Mouse (Mus musculus): ENCODE data around the gene Apol6. TPM values are rescaled to one million over a fixed set of nuclear protein-coding genes. Genes with fewer than 3 reads are reported as not detected.
A peak's percentile ranks its signal among the peaks of the same experiment; 100 is the strongest.
"Not testable (repeated sequence)": the region's sequence is repeated elsewhere in the genome, so short reads cannot be mapped to it uniquely, and the experiment has no call there.

The Apol6 gene
- total RNA-seq, 4 experiments from 2014 or later = 0.22 to 0.60 (median 0.38) TPM; not detected in 1

GRCm38 (mm10) chr15:77029331-77029991 is 15.1 kb upstream of the Apol6 start:
- no peak for DNase-seq (ENCODE audit: low spot score in 2 of 2)

- no peak for DNase-seq (ENCODE audit: low spot score in 2 of 2)
These were observed 13.3 kb upstream of the Apol6 start for GRCm38 (mm10) chr15:77031271-77031670.

DNA sequence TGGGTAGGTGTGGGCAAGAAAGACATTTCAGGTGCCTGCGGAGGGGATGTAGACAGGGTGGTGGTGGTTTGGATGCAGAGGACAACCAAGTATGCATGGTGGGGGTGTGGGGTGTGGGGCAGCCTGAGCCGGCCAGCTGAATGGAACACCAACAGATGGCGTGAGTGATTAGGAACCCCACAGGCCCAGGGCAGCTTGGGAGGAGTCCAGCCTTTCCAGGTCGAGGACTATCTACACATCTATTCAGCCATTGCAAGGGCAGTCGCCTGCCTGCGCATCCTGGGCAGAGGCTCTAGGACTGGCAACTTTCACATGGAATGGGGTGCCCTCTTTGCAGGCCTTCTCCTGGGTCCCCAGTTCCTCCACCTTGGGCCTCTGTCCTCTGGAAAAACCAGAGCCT is 10.0 kb upstream of the Apol6 start:
- DNase-seq (ENCODE audit: low spot score in 2 of 2) = no peak

DNA sequence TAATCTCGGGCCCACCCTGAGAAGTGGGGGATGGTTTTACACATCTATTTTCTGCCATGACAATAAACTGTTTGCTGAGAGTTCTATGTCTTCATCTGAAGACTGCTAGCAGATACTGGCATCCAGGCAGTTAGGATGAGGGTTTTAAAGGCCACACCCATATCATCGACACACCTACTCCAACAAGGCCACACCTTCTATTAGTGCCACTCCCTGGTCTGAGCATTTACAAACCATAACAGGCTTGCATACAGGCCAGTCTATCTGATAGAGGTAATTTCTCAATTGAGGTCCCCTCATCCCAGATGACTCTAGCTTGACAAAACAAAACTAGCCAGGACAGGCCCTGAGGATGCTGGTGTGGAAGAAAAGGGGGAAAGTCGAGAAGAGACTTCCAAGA is 8.9 kb upstream of the Apol6 start:
- DNase-seq (ENCODE audit: low spot score in 2 of 2) = no peak

DNA sequence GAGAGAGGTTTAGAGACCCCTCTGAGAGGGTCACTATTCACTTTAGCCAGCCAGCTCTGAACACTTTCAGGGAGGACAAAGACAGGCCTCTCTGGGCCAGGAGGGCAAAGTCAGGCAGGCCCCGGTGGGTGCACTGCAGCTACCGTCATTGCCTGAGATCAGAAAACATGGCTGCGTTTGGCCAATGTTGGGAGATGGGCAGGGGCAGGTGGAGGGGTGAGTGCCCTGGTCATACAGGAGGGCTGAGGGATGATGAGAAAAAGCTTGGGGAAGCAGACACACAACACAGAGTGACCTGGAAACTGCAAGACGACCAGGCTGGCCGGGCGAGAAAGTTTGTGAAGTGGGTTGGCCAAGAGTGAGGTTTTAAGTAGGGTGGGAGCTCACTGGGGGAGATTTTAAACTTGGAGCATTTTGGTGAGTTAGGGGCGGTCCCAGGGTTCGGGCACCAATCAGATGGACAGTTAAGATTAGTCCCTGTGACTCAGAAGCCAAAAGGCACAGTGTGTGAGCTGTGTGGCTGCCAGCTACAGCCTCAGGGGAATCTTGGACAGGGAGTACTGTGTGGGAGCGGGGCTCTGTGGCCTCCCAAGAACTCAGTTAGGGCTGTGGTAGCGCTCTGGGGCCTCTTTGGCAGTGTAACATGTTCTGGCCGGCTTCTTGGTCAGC is 8.1 kb upstream of the Apol6 start:
- no peak for DNase-seq (ENCODE audit: low spot score in 2 of 2)

- DNase-seq (ENCODE audit: low spot score in 2 of 2) = no peak
These were observed 7.6 kb upstream of the Apol6 start for GRCm38 (mm10) chr15:77036989-77037277.

- DNase-seq (ENCODE audit: low spot score in 2 of 2) = peak in 1 of 2 experiments; percentile 34
These were observed 7.0 kb upstream of the Apol6 start for GRCm38 (mm10) chr15:77037278-77038161.

DNA sequence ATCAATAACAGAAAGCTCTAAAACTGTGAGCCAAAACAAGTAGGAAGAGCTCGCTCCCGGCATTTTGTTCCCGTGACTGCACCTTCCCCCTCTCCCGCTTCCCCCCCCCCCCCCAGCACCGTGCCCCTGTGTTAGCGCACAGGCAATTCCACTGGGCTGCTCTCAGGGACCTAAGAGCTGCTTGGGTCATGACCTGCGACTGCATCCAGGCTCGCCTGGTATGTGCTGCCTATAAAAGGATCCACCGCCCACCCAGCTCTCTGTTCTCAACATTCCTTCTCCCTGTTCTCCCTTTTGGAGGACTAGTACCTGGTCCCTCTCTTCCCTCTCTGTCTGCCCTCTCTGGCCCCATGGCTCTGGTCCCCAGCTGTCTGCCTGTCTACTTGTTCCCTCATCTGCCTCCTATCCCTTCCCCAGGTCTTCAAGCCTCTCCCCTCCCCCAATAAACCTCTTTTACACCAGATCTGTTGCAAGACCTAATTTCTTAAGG is 5.3 kb upstream of the Apol6 start:
- no peak for DNase-seq (ENCODE audit: low spot score in 2 of 2)

DNA sequence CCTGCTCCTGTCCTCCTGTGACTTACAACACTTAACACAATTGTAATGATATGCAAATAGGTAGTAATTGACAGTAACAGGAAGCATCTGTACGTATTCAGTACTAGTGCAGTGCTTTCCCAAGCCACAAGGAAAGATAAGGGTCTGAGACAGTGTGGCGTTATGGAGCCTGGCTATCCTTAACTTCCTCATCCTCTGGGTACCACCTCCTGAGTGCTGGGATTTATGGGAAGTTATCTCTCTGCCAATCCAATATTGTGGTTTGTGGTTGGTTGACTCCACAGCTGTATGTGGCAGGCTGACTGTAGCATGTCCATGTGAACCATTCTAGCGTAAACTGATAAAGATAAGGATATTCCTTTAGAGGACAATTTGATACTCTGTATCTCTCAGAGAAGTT is 3.7 kb upstream of the Apol6 start:
- no peak for DNase-seq (ENCODE audit: low spot score in 2 of 2)

DNA sequence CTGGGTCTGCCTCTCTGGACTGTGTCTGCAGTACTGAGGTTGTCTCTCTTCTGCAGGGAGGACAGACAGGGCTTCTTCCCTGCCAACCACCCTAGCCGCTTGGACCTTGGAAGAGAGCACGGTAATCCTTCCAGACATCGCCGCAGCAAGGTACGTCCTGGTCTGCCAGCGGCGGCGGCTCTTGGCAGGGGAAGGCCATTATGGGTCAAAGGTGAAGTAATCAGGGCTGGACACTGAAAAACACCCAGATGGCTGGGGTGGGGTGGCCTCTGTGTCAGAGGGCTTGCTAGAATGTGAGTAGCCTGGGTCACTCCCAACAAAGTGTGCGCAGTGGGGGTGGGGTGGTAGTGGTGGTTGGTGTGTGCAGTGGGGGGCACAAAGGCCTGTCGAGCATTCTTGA is 1.1 kb downstream of the Apol6 start:
- no peak for DNase-seq (ENCODE audit: low spot score in 2 of 2)

DNA sequence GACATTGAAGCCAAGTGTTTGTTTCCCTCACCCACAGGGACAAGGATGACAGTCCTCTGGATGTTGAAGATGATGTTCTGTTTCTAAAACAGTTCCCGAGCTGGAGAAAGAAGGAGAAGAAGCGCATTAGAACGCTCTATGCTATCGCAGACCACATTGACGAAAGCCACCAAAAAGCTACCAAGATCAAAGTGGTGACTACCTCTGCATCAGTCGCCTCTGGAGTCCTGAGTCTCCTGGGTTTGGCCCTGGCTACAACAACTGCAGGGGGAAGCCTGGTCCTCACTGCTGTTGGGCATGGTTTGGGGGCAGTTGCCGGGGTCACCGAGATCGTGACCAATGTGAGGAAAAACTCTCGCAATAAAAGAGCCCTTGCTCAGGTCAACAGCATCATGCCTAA is 6.0 kb downstream of the Apol6 start, which contains the start of gene Mb:
Gene Mb, minus strand, starts transcription at position 101 of the 400 bp plus-strand sequence.
- no peak for DNase-seq (ENCODE audit: low spot score in 2 of 2)

DNA sequence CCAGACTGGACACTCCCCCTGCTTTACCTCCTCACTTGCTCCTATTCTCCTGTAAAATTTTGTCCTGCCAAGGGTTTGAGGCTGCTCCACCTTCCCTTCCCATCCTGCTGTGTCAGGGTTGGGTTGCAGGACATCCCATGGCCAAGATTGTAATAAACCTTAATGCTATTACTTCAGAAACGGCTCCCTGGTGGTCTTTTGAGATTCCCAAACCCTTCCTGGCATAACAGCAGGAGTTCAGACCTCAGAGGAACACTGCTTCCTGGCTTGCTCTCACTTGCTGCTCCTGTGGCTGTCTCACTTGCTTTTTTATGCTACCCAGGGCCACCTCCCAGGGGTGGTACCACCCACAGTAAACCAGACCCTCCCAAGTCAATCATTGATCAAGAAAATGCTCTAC is 7.6 kb downstream of the Apol6 start:
- DNase-seq (ENCODE audit: low spot score in 2 of 2) = no peak

- no peak for DNase-seq (ENCODE audit: low spot score in 2 of 2)
These were observed 8.5 kb downstream of the Apol6 start for GRCm38 (mm10) chr15:77053021-77053420.

DNA sequence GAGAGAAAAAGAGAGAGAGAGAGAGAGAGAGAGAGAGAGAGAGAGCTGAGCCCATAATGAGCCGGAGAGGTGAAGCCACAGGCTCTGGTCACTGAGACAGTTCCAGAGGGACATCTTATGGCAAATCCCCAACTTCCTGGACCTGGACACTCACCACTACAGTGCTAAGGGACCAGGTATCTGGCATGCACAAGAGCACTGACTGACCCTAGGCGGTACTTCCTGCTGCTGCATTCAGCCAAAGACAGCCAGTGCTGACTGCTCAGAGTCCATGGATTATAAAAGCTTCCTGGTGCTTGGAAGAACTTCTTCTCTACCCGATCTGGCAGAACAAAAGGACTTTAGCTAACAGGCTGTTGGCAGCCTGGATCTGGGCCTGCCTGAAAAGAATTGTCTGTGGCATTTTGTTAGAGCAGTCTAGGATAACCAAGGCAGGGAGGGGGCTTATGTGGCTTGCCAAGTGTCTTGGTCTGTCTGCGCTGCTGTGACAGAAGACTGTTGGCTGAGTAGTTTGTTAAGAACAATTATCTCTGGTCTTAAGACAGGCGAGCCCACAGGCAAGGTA is 10.2 kb downstream of the Apol6 start:
- no peak for DNase-seq (ENCODE audit: low spot score in 2 of 2)

DNA sequence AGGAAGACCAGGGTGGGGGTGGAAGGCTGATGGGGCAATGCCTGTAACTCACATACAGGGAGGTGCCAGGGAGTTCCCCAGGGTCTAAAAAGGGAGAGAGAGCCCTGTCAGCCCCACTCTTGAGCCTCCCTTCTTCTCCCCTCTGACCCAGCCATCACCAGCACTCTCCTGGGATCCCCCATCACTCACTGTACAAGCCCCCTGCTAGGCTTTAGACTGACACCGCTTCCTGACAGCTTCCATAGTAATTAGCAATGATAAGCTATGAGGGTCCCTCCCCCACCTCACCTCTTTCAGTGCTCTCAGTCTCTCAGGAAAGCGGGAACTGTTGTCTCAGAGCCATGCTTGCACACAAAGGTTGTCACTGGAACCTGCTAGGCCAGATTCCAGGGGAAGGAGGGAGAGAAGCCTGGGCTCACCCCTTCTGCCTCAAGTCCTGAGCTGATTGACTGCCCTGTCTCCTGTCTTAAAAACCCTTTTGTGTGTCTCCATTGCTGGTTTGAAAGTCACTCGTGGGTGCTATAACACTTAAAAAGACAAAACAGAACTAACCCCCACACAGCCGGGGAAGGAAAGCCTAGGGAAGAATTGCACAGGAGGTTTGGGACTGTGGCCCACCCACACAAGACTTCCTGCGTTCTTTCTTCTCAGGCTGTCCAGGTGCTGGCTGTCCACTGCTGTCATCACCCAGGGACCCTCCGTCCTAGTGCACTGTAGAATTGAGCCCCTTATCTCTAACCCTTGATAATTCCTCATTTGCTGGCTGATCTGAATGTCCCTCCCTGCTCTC is 11.7 kb downstream of the Apol6 start:
- no peak for DNase-seq (ENCODE audit: low spot score in 2 of 2)

DNA sequence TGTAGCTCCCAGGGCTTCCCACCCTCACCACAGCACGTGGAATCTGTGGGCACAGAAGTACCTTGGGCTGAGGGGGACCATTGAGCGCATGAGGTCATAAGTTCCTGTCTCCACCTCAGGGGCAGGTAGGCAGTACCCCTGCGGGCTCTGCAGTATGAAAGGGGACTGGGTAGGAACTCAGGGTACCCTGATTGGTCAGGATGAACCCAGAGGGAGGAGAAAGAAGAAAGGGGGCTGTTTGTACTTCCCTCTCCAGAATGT is 12.2 kb downstream of the Apol6 start:
- no peak for DNase-seq (ENCODE audit: low spot score in 2 of 2)

DNA sequence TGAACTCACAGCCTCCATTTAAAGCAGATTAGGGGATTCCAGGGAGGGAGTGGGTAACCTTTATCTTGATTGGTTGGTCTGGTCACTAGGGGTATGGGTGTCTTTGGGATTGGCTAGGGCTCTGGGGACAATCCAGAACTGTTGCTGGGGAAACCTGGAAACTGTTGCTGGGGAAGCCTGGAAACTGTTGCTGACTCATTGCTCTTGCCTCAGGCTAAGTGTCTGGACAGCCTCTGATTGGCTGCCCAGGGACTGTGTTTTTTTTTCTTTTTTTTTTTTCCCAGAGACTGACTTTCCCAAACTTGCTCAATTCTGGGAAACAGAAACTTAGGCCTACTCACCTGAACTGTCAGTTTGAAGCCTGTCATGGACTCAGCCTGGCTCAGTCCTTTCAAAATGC is 14.0 kb downstream of the Apol6 start:
- no peak for DNase-seq (ENCODE audit: low spot score in 2 of 2)

DNA sequence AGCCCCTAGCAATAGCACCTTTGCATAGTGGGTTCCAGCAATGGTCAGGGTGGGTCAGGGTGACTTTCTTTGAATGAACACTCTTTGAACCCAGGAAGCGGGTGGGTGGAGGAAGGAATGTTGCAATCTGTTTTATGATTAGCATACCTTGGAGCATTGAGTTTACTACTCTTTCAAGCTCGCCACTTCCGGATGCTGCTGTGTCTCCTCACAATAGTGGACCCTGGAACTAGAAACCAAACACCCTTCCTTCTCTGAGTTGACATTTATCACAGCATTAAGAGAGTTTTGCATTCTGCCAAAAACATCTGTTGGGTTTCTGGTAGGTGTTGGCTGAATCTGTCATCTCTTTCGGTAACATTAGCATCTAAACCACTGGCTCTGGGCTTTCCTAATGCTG is 14.9 kb downstream of the Apol6 start:
- DNase-seq (ENCODE audit: low spot score in 2 of 2) = not testable (repeated sequence)

DNA sequence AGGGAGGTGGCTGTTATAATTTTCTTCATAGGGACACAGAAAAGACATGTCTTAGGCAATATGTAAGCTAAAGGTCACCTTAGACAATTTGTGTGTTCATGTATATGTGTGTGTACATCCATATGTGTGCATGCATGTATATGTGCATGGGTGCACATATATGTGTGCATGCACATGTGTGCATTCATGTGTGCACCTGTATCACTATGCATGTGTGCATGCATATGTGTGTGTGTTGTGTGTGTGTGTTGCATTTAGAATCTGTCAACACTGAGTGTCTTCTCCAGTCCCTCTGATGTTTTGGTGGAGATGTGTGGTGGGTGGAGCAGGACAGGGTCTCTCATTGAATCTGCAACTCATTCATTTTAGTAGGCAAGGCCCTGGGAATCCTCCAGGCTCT is 18.2 kb downstream of the Apol6 start:
- no peak for DNase-seq (ENCODE audit: low spot score in 2 of 2)

DNA sequence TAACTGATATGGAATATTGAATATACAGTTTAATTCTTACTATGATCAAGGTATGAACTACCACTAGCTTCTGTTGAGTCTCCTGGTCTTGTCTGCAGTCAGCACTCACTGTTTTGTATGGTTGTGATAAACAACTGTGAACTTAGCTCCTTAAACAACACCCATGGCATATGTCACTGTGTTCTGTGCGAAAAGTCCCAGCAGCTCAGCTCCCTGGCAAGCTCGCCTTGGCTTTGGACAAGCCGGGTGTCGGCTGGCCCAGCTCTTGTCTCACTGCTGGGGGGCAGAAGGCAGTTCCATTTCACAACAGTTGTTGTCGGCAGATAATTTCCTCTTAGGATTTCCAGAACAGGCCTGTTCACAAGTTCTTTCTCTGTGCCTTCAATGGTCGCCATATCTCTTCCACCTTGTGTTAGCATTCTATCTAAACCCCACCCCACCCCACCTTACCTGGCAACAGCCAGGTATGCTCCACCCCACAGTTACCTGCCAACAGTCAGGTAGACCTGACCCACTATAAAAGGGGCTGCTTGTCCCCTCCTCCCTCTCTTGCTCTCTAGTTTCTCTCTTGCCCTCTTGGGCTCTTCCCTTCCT is 20.8 kb downstream of the Apol6 start:
- DNase-seq (ENCODE audit: low spot score in 2 of 2) = no peak

GRCm38 (mm10) chr15:77066233-77066632 is 21.7 kb downstream of the Apol6 start:
- peak in 1 of 2 experiments; percentile 59 for DNase-seq (ENCODE audit: low spot score in 2 of 2)
